Mouse (Mus musculus): Measurements from ENCODE around the gene Tmem259. TPM values are rescaled to one million over a fixed set of nuclear protein-coding genes. Genes with fewer than 3 reads are reported as not detected.
A peak's percentile ranks its signal among the peaks of the same experiment; 100 is the strongest.

Tmem259 gene
- polyA plus RNA-seq, 1 experiment from 2014 or later, result 17.2 TPM

GRCm38 (mm10) chr10:79958140-79958816, 25.9 kb downstream of the Tmem259 start:
- WGBS (ENCODE audit: insufficient replicate concordance), result 19% methylated on average over 21 of the region's 21 CpGs
- Histone ChIP-seq H3K36me3 (peaks cover 24% of the 10 kb centered on the region), H3K4me2 (peak overlapping the region; percentile 48), H3K9me3 (replicated peaks) (no peaks in the 10 kb centered on the region), H3K9ac (no peak overlapping the region), H3K4me3 (no peak overlapping the region), H3K27ac (no peak overlapping the region), H3K27me3 (replicated peaks) (no peaks in the 10 kb centered on the region), H3K4me1 (peaks cover 38% of the 10 kb centered on the region)
- no peak for ATAC-seq

- Histone ChIP-seq H3K4me2 (no peak overlapping the region), H3K4me1 (peaks cover 37% of the 10 kb centered on the region), H3K4me3 (no peak overlapping the region), H3K27ac (no peak overlapping the region), H3K9me3 (replicated peaks) (no peaks in the 10 kb centered on the region), H3K9ac (peak overlapping the region; percentile 1; the same call in 1 of the 2 replicates), H3K36me3 (peaks cover 19% of the 10 kb centered on the region), H3K27me3 (replicated peaks) (no peaks in the 10 kb centered on the region)
- ATAC-seq, result no peak
- WGBS (ENCODE audit: insufficient replicate concordance), result 33% methylated on average over 4 of the region's 4 CpGs
Observed at GRCm38 (mm10) chr10:79956643-79957154, 27.4 kb downstream of the Tmem259 start.

- Histone ChIP-seq H3K9ac (no peak overlapping the region), H3K4me3 (no peak overlapping the region), H3K27ac (no peak overlapping the region), H3K4me1 (peaks cover 26% of the 10 kb centered on the region), H3K4me2 (no peak overlapping the region), H3K27me3 (replicated peaks) (no peaks in the 10 kb centered on the region), H3K9me3 (replicated peaks) (no peaks in the 10 kb centered on the region), H3K36me3 (peaks cover 22% of the 10 kb centered on the region)
- ATAC-seq, result no peak
- WGBS (ENCODE audit: insufficient replicate concordance), result 79% methylated on average over 9 of the region's 9 CpGs
Observed at GRCm38 (mm10) chr10:79955691-79956090, 28.4 kb downstream of the Tmem259 start.

- H3K9ac ChIP-seq, result no peak overlapping the region
- ATAC-seq, result no peak
- H3K9me3 ChIP-seq (replicated peaks), result no peaks in the 10 kb centered on the region
- H3K27me3 ChIP-seq (replicated peaks), result no peaks in the 10 kb centered on the region
- H3K27ac ChIP-seq, result no peak overlapping the region
- no peak overlapping the region for H3K4me2 ChIP-seq
- peaks cover 26% of the 10 kb centered on the region for H3K4me1 ChIP-seq
- peaks cover 40% of the 10 kb centered on the region for H3K36me3 ChIP-seq
- WGBS (ENCODE audit: insufficient replicate concordance), result 72% methylated on average over 6 of the region's 6 CpGs
- no peak overlapping the region for H3K4me3 ChIP-seq
Observed at GRCm38 (mm10) chr10:79953946-79954345, 30.2 kb downstream of the Tmem259 start.

GRCm38 (mm10) chr10:79950661-79951060, 33.5 kb downstream of the Tmem259 start:
- Histone ChIP-seq H3K36me3 (peaks cover 52% of the 10 kb centered on the region), H3K4me3 (no peak overlapping the region), H3K4me1 (peaks cover 40% of the 10 kb centered on the region), H3K27me3 (replicated peaks) (no peaks in the 10 kb centered on the region), H3K9ac (no peak overlapping the region), H3K27ac (no peak overlapping the region), H3K4me2 (no peak overlapping the region), H3K9me3 (replicated peaks) (no peaks in the 10 kb centered on the region)
- WGBS (ENCODE audit: insufficient replicate concordance), result 90% methylated on average over 18 of the region's 18 CpGs
- no peak for ATAC-seq

- H3K4me1 ChIP-seq, result peaks cover 48% of the 10 kb centered on the region
- no peak for ATAC-seq
Observed at GRCm38 (mm10) chr10:79949873-79950272, 34.3 kb downstream of the Tmem259 start.

GRCm38 (mm10) chr10:79947502-79947901, 36.6 kb downstream of the Tmem259 start:
- 58% methylated on average over 6 of the region's 6 CpGs for WGBS (ENCODE audit: insufficient replicate concordance)
- peaks cover 67% of the 10 kb centered on the region for H3K4me1 ChIP-seq
- H3K9ac ChIP-seq, result no peak overlapping the region
- H3K27ac ChIP-seq, result peak overlapping the region; percentile 91
- peak overlapping the region; percentile 67 for H3K4me2 ChIP-seq
- ATAC-seq, result no peak
- H3K4me3 ChIP-seq, result no peak overlapping the region
- H3K27me3 ChIP-seq (replicated peaks), result no peaks in the 10 kb centered on the region
- H3K9me3 ChIP-seq (replicated peaks), result no peaks in the 10 kb centered on the region
- peaks cover 50% of the 10 kb centered on the region for H3K36me3 ChIP-seq

More at GRCm38 (mm10) chr10:79949873-79950272, 34.3 kb downstream of the Tmem259 start:
- no peak overlapping the region for H3K4me2 ChIP-seq
- H3K4me3 ChIP-seq, result no peak overlapping the region
- H3K36me3 ChIP-seq, result peaks cover 52% of the 10 kb centered on the region
- no peaks in the 10 kb centered on the region for H3K9me3 ChIP-seq (replicated peaks)
- no peak overlapping the region for H3K9ac ChIP-seq
- 78% methylated on average over 4 of the region's 4 CpGs for WGBS (ENCODE audit: insufficient replicate concordance)
- H3K27ac ChIP-seq, result 0 out of 2 replicates have a peak overlapping the region, but pooled peaks have one; percentile 11
- H3K27me3 ChIP-seq (replicated peaks), result no peaks in the 10 kb centered on the region

- WGBS (ENCODE audit: insufficient replicate concordance), result 6% methylated on average over 7 of the region's 7 CpGs
- peak overlapping the region; percentile 91 for H3K27ac ChIP-seq
- peak overlapping the region; percentile 67 for H3K4me2 ChIP-seq
- peak overlapping the region; percentile 62 for H3K9ac ChIP-seq
- H3K36me3 ChIP-seq, result peaks cover 54% of the 10 kb centered on the region
- peak overlapping the region; percentile 30 for H3K4me3 ChIP-seq
- ATAC-seq, result peak; percentile 78
- peaks cover 72% of the 10 kb centered on the region for H3K4me1 ChIP-seq
- H3K9me3 ChIP-seq (replicated peaks), result no peaks in the 10 kb centered on the region
- no peaks in the 10 kb centered on the region for H3K27me3 ChIP-seq (replicated peaks)
Observed at GRCm38 (mm10) chr10:79946752-79947322, 37.3 kb downstream of the Tmem259 start.

- H3K27me3 ChIP-seq (replicated peaks), result no peaks in the 10 kb centered on the region
- H3K4me1 ChIP-seq, result peaks cover 82% of the 10 kb centered on the region
- H3K4me2 ChIP-seq, result peak overlapping the region; percentile 67
- H3K27ac ChIP-seq, result peak overlapping the region; percentile 91
- ATAC-seq, result peak; percentile 9; the same call in 1 of the 2 replicates
- WGBS (ENCODE audit: insufficient replicate concordance), result 47% methylated on average over 16 of the region's 16 CpGs
- peak overlapping the region; percentile 62 for H3K9ac ChIP-seq
- H3K36me3 ChIP-seq, result peaks cover 54% of the 10 kb centered on the region
- no peaks in the 10 kb centered on the region for H3K9me3 ChIP-seq (replicated peaks)
- peak overlapping the region; percentile 13; the same call in 1 of the 2 replicates for H3K4me3 ChIP-seq
Observed at GRCm38 (mm10) chr10:79945507-79946234, 38.5 kb downstream of the Tmem259 start.

- Histone ChIP-seq H3K4me2 (peak overlapping the region; percentile 35), H3K9ac (peak overlapping the region; percentile 47; the same call in 1 of the 2 replicates), H3K27me3 (replicated peaks) (no peaks in the 10 kb centered on the region), H3K36me3 (peaks cover 39% of the 10 kb centered on the region), H3K9me3 (replicated peaks) (no peaks in the 10 kb centered on the region), H3K4me1 (peaks cover 88% of the 10 kb centered on the region), H3K4me3 (no peak overlapping the region), H3K27ac (peak overlapping the region; percentile 91)
- 48% methylated on average over 9 of the region's 9 CpGs for WGBS (ENCODE audit: insufficient replicate concordance)
- no peak for ATAC-seq
Observed at GRCm38 (mm10) chr10:79943471-79943901, 40.6 kb downstream of the Tmem259 start.

- no peak overlapping the region for H3K4me3 ChIP-seq
- H3K27me3 ChIP-seq (replicated peaks), result no peaks in the 10 kb centered on the region
- peaks cover 89% of the 10 kb centered on the region for H3K4me1 ChIP-seq
- H3K9ac ChIP-seq, result 0 out of 2 replicates have a peak overlapping the region, but pooled peaks have one; percentile 47
- WGBS (ENCODE audit: insufficient replicate concordance), result 67% methylated on average over 1 of the region's 1 CpGs
- H3K36me3 ChIP-seq, result peaks cover 40% of the 10 kb centered on the region
- H3K9me3 ChIP-seq (replicated peaks), result no peaks in the 10 kb centered on the region
- ATAC-seq, result no peak
- H3K27ac ChIP-seq, result peak overlapping the region; percentile 91; the same call in 1 of the 2 replicates
- H3K4me2 ChIP-seq, result peak overlapping the region; percentile 35; the same call in 1 of the 2 replicates
Observed at GRCm38 (mm10) chr10:79942988-79943387, 41.1 kb downstream of the Tmem259 start.

Data from liver, embryonic 12.5 days (tissue).